Mouse (Mus musculus) midbrain, embryonic 10.5 days (tissue): ENCODE measurements around the gene Cnih2. TPM values are rescaled to one million over a fixed set of nuclear protein-coding genes. Genes with fewer than 3 reads are reported as not detected.

ENCODE experiments used
- DNase-seq: peaks from one replicate; pipeline ENCODE4 v3.0.0-alpha.2; 2017; ENCODE audit warnings: low spot score
- H3K27ac ChIP-seq: fragments of 300-500 bp; sonication (generic); replicated peaks from 2 replicates; pipeline ENCODE4 v1.5.1; 2016; ENCODE audit warnings: mild to moderate bottlenecking
- H3K27me3 ChIP-seq: fragments of 300-500 bp; sonication (generic); 2 replicates; pipeline ENCODE4 v1.6.1; 2016; ENCODE audit warnings: low read depth, mild to moderate bottlenecking; ENCODE audit not compliant: poor library complexity, severe bottlenecking
- H3K36me3 ChIP-seq: fragments of 300-500 bp; sonication (generic); 2 replicates; pipeline ENCODE4 v1.6.1; 2016; ENCODE audit warnings: mild to moderate bottlenecking, moderate library complexity
- H3K4me1 ChIP-seq: fragments of 300-500 bp; sonication (generic); 2 replicates; pipeline ENCODE4 v1.6.1; 2016
- H3K4me3 ChIP-seq: fragments of 300-500 bp; sonication (generic); 2 replicates; pipeline ENCODE4 v1.5.1; 2016; ENCODE audit warnings: mild to moderate bottlenecking, moderate library complexity
- H3K9me3 ChIP-seq: fragments of 300-500 bp; sonication (generic); replicated peaks from 2 replicates; pipeline ENCODE4 v1.6.1; 2016; ENCODE audit warnings: mild to moderate bottlenecking
- WGBS: fragments of 180-500 bp; shearing (Covaris S2); methylation state at CpG from one replicate; pipeline ENCODE4 v1.1.7; 2016; 5-methylcytosine and 5-hydroxymethylcytosine counted together
- polyA plus RNA-seq: library from polyadenylated mRNA; unstranded; fragments of >200 nt; fragmentation: Nextera tagmentation; extraction: Ambion mirVana; gene quantifications from 2 replicates; pipeline ENCODE4 v1.2.1, GENCODE M21; 2016

Cnih2 gene
- polyA plus RNA-seq, 1 experiment from 2014 or later, result 42.2 TPM

DNA sequence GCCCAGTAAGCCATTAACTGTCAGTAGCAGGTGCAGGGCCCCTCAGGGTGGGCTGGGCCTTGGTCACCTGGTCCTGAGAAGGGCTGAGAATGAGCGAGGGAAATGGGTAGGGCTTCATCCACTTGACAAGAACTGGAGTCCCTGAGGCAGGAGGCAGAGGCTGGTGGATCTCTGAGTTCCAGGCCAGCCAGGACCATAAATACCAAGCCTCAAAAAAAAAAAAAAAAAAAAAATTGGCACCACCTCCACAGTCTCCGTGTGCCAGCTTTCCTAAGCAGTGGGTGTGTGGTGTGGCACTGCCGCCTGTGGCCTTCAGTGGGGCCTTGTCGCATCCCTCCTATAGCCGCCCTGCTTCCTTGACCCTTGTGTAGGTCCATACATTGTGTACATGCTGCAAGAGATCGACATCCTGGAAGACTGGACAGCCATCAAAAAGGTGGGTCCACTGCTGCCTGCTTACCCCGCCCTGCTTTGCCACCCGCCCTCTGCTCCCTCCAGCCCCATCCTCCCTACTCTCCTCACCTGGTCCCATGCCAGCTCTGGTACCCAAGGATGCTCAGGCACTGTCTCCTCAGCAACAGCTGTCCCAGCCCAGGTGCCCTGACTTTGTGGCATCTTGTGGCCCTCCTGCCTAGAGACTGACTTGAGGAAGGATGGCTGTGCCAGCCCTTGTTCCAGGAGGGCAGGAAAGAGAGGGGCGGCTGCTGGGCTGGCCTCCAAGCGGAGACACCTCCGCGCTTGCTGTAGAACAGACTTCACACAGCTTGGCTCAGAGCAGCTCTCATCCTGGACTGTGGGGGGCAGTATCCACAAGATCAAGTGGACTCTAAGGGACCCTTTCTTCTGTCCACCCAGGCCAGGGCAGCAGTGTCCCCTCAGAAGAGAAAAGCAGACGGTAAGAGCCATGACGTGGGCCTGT, 49.9 kb downstream of the Cnih2 start:
- Histone ChIP-seq H3K4me1 (peaks cover 49% of the 10 kb centered on the region), H3K27me3 (peaks cover 35% of the 10 kb centered on the region), H3K4me3 (no peak overlapping the region), H3K36me3 (peaks cover 58% of the 10 kb centered on the region), H3K27ac (0 out of 2 replicates have a peak overlapping the region, but pooled peaks have one; percentile 3), H3K9me3 (no peaks in the 10 kb centered on the region)
- WGBS, result 82% methylated on average over 14 of the region's 14 CpGs
- DNase-seq, result no peak

DNA sequence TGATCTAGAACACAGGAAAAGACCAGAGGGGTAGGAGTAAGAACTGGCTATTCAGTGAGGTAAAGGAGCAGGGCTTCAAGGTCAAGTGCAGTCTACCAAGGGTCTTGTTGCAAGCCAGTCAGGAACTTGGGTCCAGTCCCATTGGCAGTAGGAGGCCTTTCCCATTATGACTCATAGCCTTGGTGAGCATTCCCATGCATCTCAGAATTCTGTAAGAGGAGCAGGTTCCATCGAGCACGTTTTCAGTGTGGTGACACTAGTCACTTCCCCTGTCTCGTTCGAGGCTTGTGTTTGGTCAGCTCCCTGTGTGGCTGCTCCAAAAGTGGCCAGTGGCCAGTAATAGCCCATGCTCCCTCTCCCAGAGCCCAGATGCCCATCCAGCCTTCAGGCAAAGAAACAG, 52.8 kb downstream of the Cnih2 start:
- Histone ChIP-seq H3K36me3 (peaks cover 68% of the 10 kb centered on the region), H3K9me3 (no peaks in the 10 kb centered on the region), H3K4me3 (no peak overlapping the region), H3K27me3 (peaks cover 6% of the 10 kb centered on the region), H3K4me1 (peaks cover 46% of the 10 kb centered on the region), H3K27ac (no peak overlapping the region)
- DNase-seq, result no peak
- WGBS, result 84% methylated on average over 4 of the region's 4 CpGs

Other genes with a start within 250 kb of the Cnih2 start
- 29.8 and 38.4 TPM in 2 replicates for gene Ctsf, start 243.4 kb downstream of the Cnih2 start, polyA plus RNA-seq
- gene Actn3, start 220.6 kb downstream of the Cnih2 start, polyA plus RNA-seq, result 0.99 and 1.9 TPM in 2 replicates
- gene Zdhhc24, start 219.9 kb downstream of the Cnih2 start, polyA plus RNA-seq, result 14.6 and 17.7 TPM in 2 replicates
- gene Bbs1, start 191.9 kb downstream of the Cnih2 start, polyA plus RNA-seq, result 7.0 and 10.3 TPM in 2 replicates
- gene Dpp3, start 170.2 kb downstream of the Cnih2 start, polyA plus RNA-seq, result 197 and 214 TPM in 2 replicates
- 1.5 and 1.9 TPM in 2 replicates for gene Peli3, start 155.4 kb downstream of the Cnih2 start, polyA plus RNA-seq
- 156 and 163 TPM in 2 replicates for gene Mrpl11, start 136.4 kb downstream of the Cnih2 start, polyA plus RNA-seq
- not detected in 2 replicates for gene Npas4, start 108.2 kb downstream of the Cnih2 start, polyA plus RNA-seq
- 7.4 and 8.6 TPM in 2 replicates for gene Slc29a2, start 74.7 kb downstream of the Cnih2 start, polyA plus RNA-seq
- 39.4 and 42.1 TPM in 2 replicates for gene B4gat1, start 59.7 kb downstream of the Cnih2 start, polyA plus RNA-seq
- gene AC124502.3, start 59.6 kb downstream of the Cnih2 start, polyA plus RNA-seq, result 2.2 and 4.4 TPM in 2 replicates
- gene Brms1, start 57.2 kb downstream of the Cnih2 start, polyA plus RNA-seq, result 83.2 and 85.6 TPM in 2 replicates
- gene Rin1, start 48.0 kb downstream of the Cnih2 start, polyA plus RNA-seq, result 2.5 and 2.8 TPM in 2 replicates
- 25.3 and 34.1 TPM in 2 replicates for gene Cd248, start 30.4 kb downstream of the Cnih2 start, polyA plus RNA-seq
- 0.97 and 1.0 TPM in 2 replicates for gene Tmem151a, start 13.0 kb downstream of the Cnih2 start, polyA plus RNA-seq
- 85.1 and 90.7 TPM in 2 replicates for gene Yif1a, start 10.0 kb downstream of the Cnih2 start, polyA plus RNA-seq
- gene Rab1b, start 8.6 kb upstream of the Cnih2 start, polyA plus RNA-seq, result 267 and 280 TPM in 2 replicates
- gene Klc2, start 20.0 kb upstream of the Cnih2 start, polyA plus RNA-seq, result 31.1 and 40.7 TPM in 2 replicates
- gene Pacs1, start 174.6 kb upstream of the Cnih2 start, polyA plus RNA-seq, result 21.3 and 23.7 TPM in 2 replicates
- 468 and 500 TPM in 2 replicates for gene Sf3b2, start 196.9 kb upstream of the Cnih2 start, polyA plus RNA-seq
- gene Gal3st3, start 199.8 kb upstream of the Cnih2 start, polyA plus RNA-seq, result 10.8 and 15.4 TPM in 2 replicates
- not detected in 2 replicates for gene Catsper1, start 237.2 kb upstream of the Cnih2 start, polyA plus RNA-seq